Mouse (Mus musculus) MN1 (cell line): ENCODE data around the gene Slc12a4.

Experiments used
- DNase-seq: peaks from one replicate; pipeline ENCODE4 v3.0.0-alpha.2; 2016; ENCODE audit warnings: low spot score

Gene Slc12a4

GRCm38 (mm10) chr8:105969367-105969766 lies 3.5 kb upstream of the Slc12a4 start:
- no peak for DNase-seq

- no peak for DNase-seq
These were observed 905 bp upstream of the Slc12a4 start for GRCm38 (mm10) chr8:105966692-105967311.

GRCm38 (mm10) chr8:105965266-105965904 lies 512 bp downstream of the Slc12a4 start:
- DNase-seq, result peak; percentile 61

DNA sequence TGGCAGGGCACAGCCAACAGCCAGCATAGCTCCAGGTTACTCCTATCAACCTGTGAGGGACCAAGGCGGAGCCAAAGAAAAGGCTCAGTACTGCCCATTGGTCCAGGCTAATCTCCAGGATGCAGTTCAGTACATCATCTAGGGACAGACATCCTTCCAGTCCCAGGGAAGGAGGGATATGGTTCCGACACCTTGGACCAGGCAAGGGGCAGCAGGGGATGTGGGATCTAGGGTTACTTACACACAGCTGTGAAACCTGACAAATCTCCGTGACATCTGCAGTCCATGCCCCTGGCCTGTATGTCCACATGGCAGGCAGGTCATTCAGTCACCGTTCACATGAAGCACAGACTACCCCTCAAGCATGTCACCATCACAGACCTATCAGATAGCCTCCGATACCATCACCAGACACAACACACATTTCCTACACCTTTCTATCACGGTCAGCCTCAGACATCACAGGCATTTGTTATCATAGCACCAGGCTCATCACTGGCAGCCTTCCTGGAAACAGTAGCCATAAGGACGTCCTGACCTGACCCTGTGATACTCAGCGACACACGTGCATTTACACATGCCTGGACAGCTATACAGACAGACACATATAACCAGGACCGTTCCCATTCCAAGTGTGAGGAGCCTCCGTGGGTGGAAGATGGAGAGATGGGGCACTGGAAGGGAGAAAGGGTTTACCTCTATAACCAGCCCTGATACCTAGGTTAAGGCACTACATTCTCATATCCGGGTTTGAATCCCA lies 1.2 kb downstream of the Slc12a4 start:
- no peak for DNase-seq

DNA sequence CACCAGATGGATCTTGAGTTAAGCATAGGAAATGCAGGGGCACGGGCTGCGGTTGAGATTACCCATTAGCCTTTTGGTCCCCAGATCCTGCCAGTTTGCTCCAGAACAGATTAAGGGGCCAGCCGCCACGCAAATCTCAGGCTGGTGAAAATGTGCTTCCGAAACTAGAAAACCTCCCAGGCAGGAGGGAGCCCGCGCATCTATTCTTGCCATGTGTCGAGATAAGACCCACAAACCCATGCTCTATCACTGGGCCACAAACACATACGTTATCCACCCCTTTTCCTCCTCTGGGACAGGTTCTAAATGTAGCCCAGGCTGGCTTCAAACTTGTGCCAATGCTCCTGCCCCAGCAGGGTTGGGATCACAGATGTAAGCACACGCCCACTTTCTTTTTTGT lies 4.4 kb downstream of the Slc12a4 start:
- DNase-seq, result no peak

- DNase-seq, result no peak
These were observed 4.8 kb downstream of the Slc12a4 start for GRCm38 (mm10) chr8:105961101-105961500.

DNA sequence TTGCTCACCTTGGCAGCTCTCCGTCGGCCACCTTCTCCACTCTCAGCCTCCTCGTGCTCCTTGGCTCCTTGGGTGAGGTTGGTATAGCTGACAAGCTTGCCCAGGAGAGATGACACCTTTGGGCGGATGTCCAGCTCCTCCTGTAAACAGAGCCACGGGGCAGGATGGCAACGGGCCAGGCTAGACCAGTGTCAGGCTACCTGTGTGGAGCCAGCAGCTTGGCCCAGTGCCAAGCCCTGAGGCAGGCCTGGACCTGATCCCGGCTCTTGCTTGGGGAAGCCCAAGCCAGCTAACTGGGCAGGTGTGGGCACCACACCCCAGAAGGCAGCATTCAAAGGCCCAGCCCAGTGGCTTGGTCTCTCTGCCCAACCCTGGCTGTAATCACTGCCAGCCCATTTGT lies 6.5 kb downstream of the Slc12a4 start:
- peak; percentile 44 for DNase-seq

DNA sequence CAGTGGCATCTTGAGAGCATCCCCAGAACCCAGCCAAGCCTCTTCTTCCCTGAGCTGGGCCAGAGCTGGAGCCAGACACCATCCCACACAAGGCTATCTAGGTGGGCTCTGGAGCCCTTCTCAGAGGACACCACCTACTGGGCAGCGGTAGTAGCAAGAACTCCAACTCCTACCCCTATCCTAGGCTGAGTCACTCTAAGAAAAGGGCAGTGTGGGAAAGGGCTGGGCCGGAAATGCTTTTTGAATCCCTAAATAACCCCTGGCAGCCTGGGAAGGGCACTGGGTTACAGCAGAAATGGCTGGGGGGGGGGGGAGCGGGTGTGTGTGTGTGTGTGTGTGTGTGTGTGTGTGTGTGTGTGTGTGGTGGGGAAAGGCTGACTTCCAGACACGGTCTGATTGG lies 8.1 kb downstream of the Slc12a4 start:
- DNase-seq, result peak; percentile 71

DNA sequence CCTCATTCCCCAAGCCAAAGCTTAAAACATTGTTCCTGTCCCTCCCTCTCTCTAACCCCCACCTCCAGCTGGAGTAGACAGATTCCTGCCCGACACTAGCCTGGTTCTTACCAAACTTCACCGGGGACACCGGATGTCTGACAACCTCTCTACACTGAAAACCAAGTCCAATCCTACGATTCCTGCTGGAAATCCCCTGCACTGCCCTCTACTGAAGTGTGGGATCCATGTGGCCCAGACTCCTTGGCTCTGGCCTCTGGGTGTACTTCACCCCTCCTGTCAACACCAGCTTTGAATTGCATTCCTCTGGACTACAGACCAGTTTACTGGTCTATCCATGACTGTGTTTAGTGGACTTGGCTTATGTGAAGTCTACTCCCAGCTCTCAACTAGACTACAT lies 9.3 kb downstream of the Slc12a4 start:
- DNase-seq, result no peak

- DNase-seq, result peak; percentile 57
These were observed 14.7 kb downstream of the Slc12a4 start for GRCm38 (mm10) chr8:105951057-105951659.

- peak; percentile 84 for DNase-seq
These were observed 16.5 kb downstream of the Slc12a4 start for GRCm38 (mm10) chr8:105949350-105949749.

- no peak for DNase-seq
These were observed 22.6 kb downstream of the Slc12a4 start, which contains the start of gene Lcat for GRCm38 (mm10) chr8:105943321-105943739. TSS of gene Lcat (minus strand) at chr8:105943382.

DNA sequence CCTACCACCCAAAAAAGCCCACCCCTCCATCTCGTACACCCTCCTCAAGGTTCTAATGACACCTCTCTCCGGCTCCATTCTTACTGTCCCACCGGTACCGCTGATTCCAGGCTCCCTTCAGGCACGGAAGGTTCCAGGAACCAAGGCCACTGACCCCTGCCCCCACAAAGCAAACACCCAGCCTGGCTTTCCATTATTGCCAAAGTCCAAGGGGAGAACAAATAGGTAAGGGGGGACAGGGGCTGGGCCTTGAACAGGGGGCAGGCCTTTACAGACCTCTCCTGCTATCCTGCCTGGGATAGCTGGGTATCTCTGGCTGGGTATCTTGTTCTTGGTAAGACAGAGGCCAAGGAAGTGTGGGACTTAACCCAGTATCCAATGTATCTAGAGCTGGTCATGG lies 23.4 kb downstream of the Slc12a4 start:
- DNase-seq, result no peak

DNA sequence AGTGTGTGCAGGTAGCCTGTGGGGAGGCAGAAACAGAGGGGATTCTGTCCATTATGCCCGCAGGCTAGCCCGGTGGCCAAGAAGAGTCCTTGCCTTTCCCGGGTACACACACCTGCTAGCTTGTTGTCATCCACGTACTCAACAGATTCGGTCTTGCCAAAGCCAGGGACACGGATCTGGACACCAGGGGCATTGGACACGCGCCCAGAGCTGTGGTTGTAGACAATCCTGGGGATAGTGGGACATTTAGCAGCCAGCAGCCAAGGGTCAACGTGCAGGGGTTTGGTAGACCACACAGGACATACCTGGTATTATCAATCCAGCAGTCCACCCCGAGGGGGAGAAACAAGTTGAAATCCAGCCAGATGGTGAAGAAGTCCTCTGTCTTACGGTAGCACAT lies 23.9 kb downstream of the Slc12a4 start:
- no peak for DNase-seq

- DNase-seq, result peak; percentile 70
These were observed 27.6 kb downstream of the Slc12a4 start, which contains the start of gene Psmb10 for GRCm38 (mm10) chr8:105938306-105938669. TSS of gene Psmb10 (minus strand) at chr8:105938444.

GRCm38 (mm10) chr8:105937496-105938305 lies 28.2 kb downstream of the Slc12a4 start:
- DNase-seq, result peak; percentile 63

GRCm38 (mm10) chr8:105936866-105937475 lies 28.9 kb downstream of the Slc12a4 start:
- peak; percentile 89 for DNase-seq

GRCm38 (mm10) chr8:105935863-105936603 lies 29.9 kb downstream of the Slc12a4 start:
- no peak for DNase-seq

DNA sequence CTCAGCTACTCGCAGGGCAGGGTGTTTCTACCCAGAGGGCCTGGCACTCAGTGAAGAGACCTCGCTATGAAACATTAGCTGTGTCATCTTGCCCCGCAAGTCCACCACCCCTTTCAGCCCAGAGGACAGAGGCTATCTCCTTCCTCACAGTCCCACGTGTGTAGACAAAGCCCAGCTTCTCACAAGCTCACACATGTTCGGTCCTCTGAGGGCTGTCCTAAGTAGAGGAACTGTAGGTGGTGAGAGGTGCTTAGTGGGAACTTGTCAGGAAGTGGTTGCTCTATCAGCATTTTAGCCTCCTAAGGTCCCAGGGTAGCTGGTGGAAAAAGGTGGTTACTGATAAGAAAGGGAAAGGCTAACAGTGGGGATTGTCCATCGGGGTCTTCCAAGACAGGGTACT lies 30.8 kb downstream of the Slc12a4 start:
- no peak for DNase-seq

DNA sequence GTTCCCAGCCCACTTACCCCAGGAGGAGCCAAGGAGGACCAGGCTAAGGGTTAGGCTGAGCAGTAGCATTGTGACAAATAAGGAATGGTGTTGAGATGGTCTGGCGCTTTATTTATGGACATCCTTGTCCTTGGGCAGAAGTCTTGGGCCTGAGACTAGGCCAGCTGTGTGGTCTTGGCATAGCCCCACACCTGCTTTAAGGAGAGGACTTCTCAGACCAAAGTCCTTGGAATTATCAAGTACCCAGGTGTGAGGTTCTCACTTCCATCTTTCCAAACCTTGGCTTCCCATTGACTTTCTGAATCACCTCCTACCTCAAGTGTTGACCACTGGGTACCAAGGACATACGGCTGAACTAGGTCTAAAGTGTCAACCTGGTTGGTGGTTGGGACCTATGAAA lies 32.1 kb downstream of the Slc12a4 start, which contains the start of gene Ctrl:
Gene Ctrl (minus strand): TSS at position 101 of the 400 bp plus-strand sequence.
- DNase-seq, result no peak

- no peak for DNase-seq
These were observed 33.4 kb downstream of the Slc12a4 start for GRCm38 (mm10) chr8:105932525-105932924.
